22 mouse cellular contexts compared by ENCODE assay signal in the genomic region with DNA sequence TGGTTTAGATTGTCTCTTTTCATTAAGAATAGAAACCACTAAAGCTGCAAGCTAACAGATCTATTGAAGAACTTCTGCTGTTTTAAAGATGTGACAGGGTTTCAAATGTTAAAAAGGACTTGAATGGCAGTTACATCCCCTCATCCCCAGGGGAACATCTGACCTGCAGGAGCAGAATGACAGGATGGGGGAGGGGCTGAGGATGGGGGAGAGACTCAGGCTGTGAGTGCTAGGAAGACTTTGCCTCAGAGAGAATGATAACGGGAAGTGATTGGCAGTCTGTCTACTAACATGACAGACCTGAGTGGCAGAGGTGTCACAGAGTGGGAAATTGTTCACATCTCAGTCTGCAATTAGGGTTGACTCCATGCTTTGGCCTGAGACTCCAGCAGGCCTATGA. TPM values are rescaled to one million over a fixed set of nuclear protein-coding genes. Genes with fewer than 3 reads are reported as not detected.
DNase-seq lines count a peak whose midpoint lies in the region; ATAC-seq lines count a peak whose summit lies in the region.
"Had no signal": no experiment of that assay in that cellular context is flagged by ENCODE, and none has a peak within 500 bp of the region (broad histone marks: within the 10 kb centered on the region; RNA-seq: fewer than 3 reads in every experiment).

No protein-coding gene starts in this region.

- no peaks in the 10 kb centered on the region for H3K36me3 ChIP-seq in forebrain, embryonic 16.5 days (ENCODE audit: control insufficient read depth, insufficient read depth)
- H3K36me3 ChIP-seq in forebrain, embryonic 10.5 days (replicated peaks), result peaks cover 52% of the 10 kb centered on the region
- H3K36me3 ChIP-seq: forebrain, embryonic 15.5 days; heart, embryonic 15.5 days had no signal

- peak; percentile 16 for DNase-seq in embryo, embryonic 10.5 days (ENCODE audit: low spot score)
- DNase-seq in embryo, embryonic 9.5 days (ENCODE audit: extremely low spot score), result no peak
- DNase-seq in forebrain, embryonic 10.5 days (ENCODE audit: extremely low spot score, low spot score), result no peak
- DNase-seq in retina, postnatal 1 day, result peak; percentile 26
- no peak for DNase-seq in retina, embryonic 14.5 days (ENCODE audit: low spot score)
- no peak for DNase-seq in ovary, postnatal 36 days (ENCODE audit: low spot score)
- DNase-seq: adrenal gland, postnatal 10 days; B cell, adult 2 months; cerebellum, adult 11-12 months; cerebellum, adult 9-10 months; cerebellum, postnatal 25 days; gastrocnemius, postnatal 14 days; heart, adult 2 months; heart, postnatal 14 days; kidney, adult 11 months had no signal

- peaks cover 14% of the 10 kb centered on the region for H3K4me1 ChIP-seq in forebrain, embryonic 16.5 days (replicated peaks; ENCODE audit: control insufficient read depth, insufficient read depth, low read length)
- peaks cover 10% of the 10 kb centered on the region; the same call in 1 of the 2 replicates for H3K4me1 ChIP-seq in forebrain, embryonic 10.5 days

- no peak overlapping the region for H3K4me2 ChIP-seq in forebrain, embryonic 16.5 days (ENCODE audit: low read length)
- H3K4me2 ChIP-seq: forebrain, embryonic 15.5 days; heart, embryonic 11.5 days; heart, embryonic 15.5 days had no signal

- no peaks in the 10 kb centered on the region for H3K27me3 ChIP-seq in forebrain, embryonic 16.5 days (replicated peaks; ENCODE audit: control insufficient read depth, insufficient read depth, low read length)
- H3K27me3 ChIP-seq in forebrain, embryonic 10.5 days (ENCODE audit: poor library complexity, severe bottlenecking), result no peaks in the 10 kb centered on the region
- H3K27me3 ChIP-seq: forebrain, embryonic 15.5 days; heart, embryonic 15.5 days; Patski had no signal

- H3K27ac ChIP-seq in forebrain, embryonic 16.5 days (ENCODE audit: low read length), result no peak overlapping the region
- no peak overlapping the region for H3K27ac ChIP-seq in forebrain, embryonic 10.5 days
- H3K27ac ChIP-seq: forebrain, embryonic 15.5 days; heart, adult 2 months; heart, embryonic 15.5 days; hindbrain, postnatal 0 days had no signal

- ATAC-seq in forebrain, embryonic 16.5 days, result peak; percentile 26; the same call in 1 of the 2 replicates
- ATAC-seq: CD4-positive, CD25-positive, alpha-beta regulatory T cell, adult 4 months; forebrain, embryonic 15.5 days; hindbrain, postnatal 0 days; Patski had no signal

- 20% methylated on average over 1 of the region's 1 CpGs for WGBS in forebrain, embryonic 16.5 days
- WGBS in forebrain, embryonic 10.5 days, result 48% methylated on average over 1 of the region's 1 CpGs

- no peaks in the 10 kb centered on the region for H3K9me3 ChIP-seq in forebrain, embryonic 16.5 days (ENCODE audit: control insufficient read depth, low read length)
- no peaks in the 10 kb centered on the region for H3K9me3 ChIP-seq in forebrain, embryonic 10.5 days
- H3K9me3 ChIP-seq: forebrain, embryonic 15.5 days; heart, embryonic 15.5 days had no signal

- H3K9ac ChIP-seq in forebrain, embryonic 16.5 days (replicated peaks; ENCODE audit: low read depth, low read length), result no peak overlapping the region
- H3K9ac ChIP-seq: forebrain, embryonic 15.5 days; heart, embryonic 15.5 days had no signal

- no peak overlapping the region for H3K4me3 ChIP-seq in forebrain, embryonic 16.5 days (replicated peaks; ENCODE audit: low read length)
- H3K4me3 ChIP-seq in forebrain, embryonic 10.5 days, result no peak overlapping the region
- H3K4me3 ChIP-seq: forebrain, embryonic 15.5 days; heart, adult 2 months; heart, embryonic 15.5 days had no signal

RNA-seq across cellular contexts. Expression of gene Fat4, which starts 14.1 kb away (rescaled TPM):
- polyA plus RNA-seq in forebrain, embryonic 16.5 days (2015; fragmentation: Nextera tagmentation; extraction: Ambion mirVana), result 11.0 and 12.4 TPM in 2 replicates
- polyA plus RNA-seq in forebrain, embryonic 10.5 days (2016; fragmentation: Nextera tagmentation; extraction: Ambion mirVana), result 6.0 and 7.6 TPM in 2 replicates
- polyA plus RNA-seq: CD4-positive, CD25-positive, alpha-beta regulatory T cell, adult 4 months had no signal

Comparison
In these comparisons a context has a peak if more than half of its experiments do, and no peak if none do; other contexts are left out.
1. DNase-seq: peak in embryo, embryonic 10.5 days (single experiment) and retina, postnatal 1 day (single experiment); none in embryo, embryonic 9.5 days (single experiment), forebrain, embryonic 10.5 days (single experiment), retina, embryonic 14.5 days (single experiment) and ovary, postnatal 36 days (single experiment).